Mouse (Mus musculus): ENCODE measurements at regions not wholly inside any gene's neighbourhood (a gene's known extent, or its start where the extent isn't known, plus 50 kb on each side); places are given as distances from the start of the nearest gene placed in this dataset.

- Histone ChIP-seq H3K27ac (ENCODE audit: control insufficient read depth, insufficient read depth, low read depth, low read length) (peak overlapping the region; percentile 27), H3K36me3 (ENCODE audit: control insufficient read depth, insufficient read depth, low read length) (no peaks in the 10 kb centered on the region), H3K4me3 (ENCODE audit: control insufficient read depth, low read depth, low read length) (peak overlapping the region; percentile 36; the same call in 1 of the 2 replicates), H3K27me3 (ENCODE audit: control insufficient read depth, insufficient read depth, low read length) (no peaks in the 10 kb centered on the region), H3K4me1 (ENCODE audit: control insufficient read depth, insufficient read depth, low read length) (no peaks in the 10 kb centered on the region)
- TF ChIP-seq CTCF (IDR thresholded peaks at IDR 0.05; ENCODE audit: control insufficient read depth, insufficient read depth, insufficient replicate concordance, low read depth, low read length) (no peak), POLR2A (IDR thresholded peaks at IDR 0.05; ENCODE audit: control insufficient read depth, low read depth, low read length) (no peak)
Measured at GRCm38 (mm10) chr3:60408553-60409282, 63.9 kb upstream of the Mbnl1 start.

GRCm38 (mm10) chr3:60409283-60409633, 63.4 kb upstream of the Mbnl1 start:
- Histone ChIP-seq H3K27ac (ENCODE audit: control insufficient read depth, insufficient read depth, low read depth, low read length) (peak overlapping the region; percentile 58), H3K4me1 (ENCODE audit: control insufficient read depth, insufficient read depth, low read length) (no peaks in the 10 kb centered on the region), H3K36me3 (ENCODE audit: control insufficient read depth, insufficient read depth, low read length) (no peaks in the 10 kb centered on the region), H3K4me3 (ENCODE audit: control insufficient read depth, low read depth, low read length) (no peak overlapping the region), H3K27me3 (ENCODE audit: control insufficient read depth, insufficient read depth, low read length) (no peaks in the 10 kb centered on the region)
- no peak for TF ChIP-seq POLR2A (IDR thresholded peaks at IDR 0.05; ENCODE audit: control insufficient read depth, low read depth, low read length)
- TF ChIP-seq CTCF (IDR thresholded peaks at IDR 0.05; ENCODE audit: control insufficient read depth, insufficient read depth, insufficient replicate concordance, low read depth, low read length), result no peak

GRCm38 (mm10) chr3:60411746-60412145, 60.9 kb upstream of the Mbnl1 start:
- no peaks in the 10 kb centered on the region for H3K4me1 ChIP-seq (ENCODE audit: control insufficient read depth, insufficient read depth, low read length)
- no peak overlapping the region for H3K4me3 ChIP-seq (ENCODE audit: control insufficient read depth, low read depth, low read length)
- H3K36me3 ChIP-seq (ENCODE audit: control insufficient read depth, insufficient read depth, low read length), result no peaks in the 10 kb centered on the region
- TF ChIP-seq CTCF (IDR thresholded peaks at IDR 0.05; ENCODE audit: control insufficient read depth, insufficient read depth, insufficient replicate concordance, low read depth, low read length) (no peak), POLR2A (IDR thresholded peaks at IDR 0.05; ENCODE audit: control insufficient read depth, low read depth, low read length) (no peak)
- no peak overlapping the region for H3K27ac ChIP-seq (ENCODE audit: control insufficient read depth, insufficient read depth, low read depth, low read length)
- H3K27me3 ChIP-seq (ENCODE audit: control insufficient read depth, insufficient read depth, low read length), result no peaks in the 10 kb centered on the region

- Histone ChIP-seq H3K4me1 (ENCODE audit: control insufficient read depth, insufficient read depth, low read length) (no peaks in the 10 kb centered on the region), H3K36me3 (ENCODE audit: control insufficient read depth, insufficient read depth, low read length) (no peaks in the 10 kb centered on the region), H3K27me3 (ENCODE audit: control insufficient read depth, insufficient read depth, low read length) (no peaks in the 10 kb centered on the region), H3K4me3 (ENCODE audit: control insufficient read depth, low read depth, low read length) (no peak overlapping the region), H3K27ac (ENCODE audit: control insufficient read depth, insufficient read depth, low read depth, low read length) (no peak overlapping the region)
- TF ChIP-seq POLR2A (IDR thresholded peaks at IDR 0.05; ENCODE audit: control insufficient read depth, low read depth, low read length), result no peak
- TF ChIP-seq CTCF (IDR thresholded peaks at IDR 0.05; ENCODE audit: control insufficient read depth, insufficient read depth, insufficient replicate concordance, low read depth, low read length), result no peak
Measured at GRCm38 (mm10) chr3:60412206-60412605, 60.4 kb upstream of the Mbnl1 start.

- no peaks in the 10 kb centered on the region for H3K27me3 ChIP-seq (ENCODE audit: control insufficient read depth, insufficient read depth, low read length)
- no peaks in the 10 kb centered on the region for H3K36me3 ChIP-seq (ENCODE audit: control insufficient read depth, insufficient read depth, low read length)
- no peak overlapping the region for H3K27ac ChIP-seq (ENCODE audit: control insufficient read depth, insufficient read depth, low read depth, low read length)
- H3K4me3 ChIP-seq (ENCODE audit: control insufficient read depth, low read depth, low read length), result no peak overlapping the region
- TF ChIP-seq CTCF (IDR thresholded peaks at IDR 0.05; ENCODE audit: control insufficient read depth, insufficient read depth, insufficient replicate concordance, low read depth, low read length) (no peak), POLR2A (IDR thresholded peaks at IDR 0.05; ENCODE audit: control insufficient read depth, low read depth, low read length) (no peak)
- H3K4me1 ChIP-seq (ENCODE audit: control insufficient read depth, insufficient read depth, low read length), result no peaks in the 10 kb centered on the region
Measured at GRCm38 (mm10) chr3:60413749-60414148, 58.9 kb upstream of the Mbnl1 start.

- no peak overlapping the region for H3K4me3 ChIP-seq (ENCODE audit: control insufficient read depth, low read depth, low read length)
- H3K4me1 ChIP-seq (ENCODE audit: control insufficient read depth, insufficient read depth, low read length), result no peaks in the 10 kb centered on the region
- no peak for TF ChIP-seq CTCF (IDR thresholded peaks at IDR 0.05; ENCODE audit: control insufficient read depth, insufficient read depth, insufficient replicate concordance, low read depth, low read length)
- no peak for TF ChIP-seq POLR2A (IDR thresholded peaks at IDR 0.05; ENCODE audit: control insufficient read depth, low read depth, low read length)
Measured at GRCm38 (mm10) chr3:60417001-60417400, 55.6 kb upstream of the Mbnl1 start.

GRCm38 (mm10) chr3:60418652-60419051, 54.0 kb upstream of the Mbnl1 start:
- H3K4me3 ChIP-seq (ENCODE audit: control insufficient read depth, low read depth, low read length), result no peak overlapping the region
- no peaks in the 10 kb centered on the region for H3K27me3 ChIP-seq (ENCODE audit: control insufficient read depth, insufficient read depth, low read length)
- H3K27ac ChIP-seq (ENCODE audit: control insufficient read depth, insufficient read depth, low read depth, low read length), result no peak overlapping the region
- no peaks in the 10 kb centered on the region for H3K4me1 ChIP-seq (ENCODE audit: control insufficient read depth, insufficient read depth, low read length)
- TF ChIP-seq CTCF (IDR thresholded peaks at IDR 0.05; ENCODE audit: control insufficient read depth, insufficient read depth, insufficient replicate concordance, low read depth, low read length) (no peak), POLR2A (IDR thresholded peaks at IDR 0.05; ENCODE audit: control insufficient read depth, low read depth, low read length) (no peak)
- no peaks in the 10 kb centered on the region for H3K36me3 ChIP-seq (ENCODE audit: control insufficient read depth, insufficient read depth, low read length)

More at GRCm38 (mm10) chr3:60417001-60417400, 55.6 kb upstream of the Mbnl1 start:
- H3K36me3 ChIP-seq (ENCODE audit: control insufficient read depth, insufficient read depth, low read length), result no peaks in the 10 kb centered on the region
- H3K27ac ChIP-seq (ENCODE audit: control insufficient read depth, insufficient read depth, low read depth, low read length), result no peak overlapping the region
- H3K27me3 ChIP-seq (ENCODE audit: control insufficient read depth, insufficient read depth, low read length), result no peaks in the 10 kb centered on the region

Measured in testis, adult 2 months (tissue).